Mouse (Mus musculus): Measurements from ENCODE around the gene Gm10309. TPM values are rescaled to one million over a fixed set of nuclear protein-coding genes. Genes with fewer than 3 reads are reported as not detected.

Gm10309 gene
- polyA plus RNA-seq (2012; rRNA removed), result 0.06 TPM in 2 replicates

GRCm38 (mm10) chr17:86505183-86505631, at the start of gene Gm10309:
Gene Gm10309 (minus strand): TSS chr17:86505232.
- 95% methylated on average over 8 of the region's 8 CpGs for WGBS

GRCm38 (mm10) chr17:86551995-86552394, 47.0 kb upstream of the Gm10309 start:
- DNase-seq (ENCODE audit: low read depth in 1 of 2, low spot score in 2 of 2), result no peak
- TF ChIP-seq POLR2A (IDR thresholded peaks at IDR 0.05; ENCODE audit: low read depth, low read length), result no peak
- TF ChIP-seq CTCF (IDR thresholded peaks at IDR 0.05; ENCODE audit: extremely low read depth, insufficient read depth, insufficient read length, insufficient replicate concordance), result no peak
- Histone ChIP-seq H3K27ac (ENCODE audit: insufficient read depth, low read length) (no peak overlapping the region), H3K36me3 (ENCODE audit: control insufficient read depth, insufficient read depth, low read length) (no peaks in the 10 kb centered on the region; the same call in 1 of the 2 replicates), H3K4me3 (ENCODE audit: extremely low read depth, insufficient read depth, insufficient read length) (no peak overlapping the region), H3K27me3 (ENCODE audit: control insufficient read depth, insufficient read depth, low read length) (no peaks in the 10 kb centered on the region), H3K4me1 (ENCODE audit: control insufficient read depth, insufficient read depth, insufficient read length) (no peaks in the 10 kb centered on the region)
- 93% methylated on average over 6 of the region's 6 CpGs for WGBS

More at GRCm38 (mm10) chr17:86505183-86505631, at the start of gene Gm10309:
- DNase-seq (ENCODE audit: low read depth in 1 of 2, low spot score in 2 of 2), result no peak
- no peak for TF ChIP-seq POLR2A (IDR thresholded peaks at IDR 0.05; ENCODE audit: low read depth, low read length)
- no peak for TF ChIP-seq CTCF (IDR thresholded peaks at IDR 0.05; ENCODE audit: extremely low read depth, insufficient read depth, insufficient read length, insufficient replicate concordance)
- Histone ChIP-seq H3K27me3 (ENCODE audit: control insufficient read depth, insufficient read depth, low read length) (no peaks in the 10 kb centered on the region), H3K4me3 (ENCODE audit: extremely low read depth, insufficient read depth, insufficient read length) (no peak within 1 kb of the TSS), H3K27ac (ENCODE audit: insufficient read depth, low read length) (no peak within 1 kb of the TSS), H3K36me3 (ENCODE audit: control insufficient read depth, insufficient read depth, low read length) (no peaks in the 10 kb centered on the region; the same call in 1 of the 2 replicates), H3K4me1 (ENCODE audit: control insufficient read depth, insufficient read depth, insufficient read length) (no peaks in the 10 kb centered on the region)

GRCm38 (mm10) chr17:86551561-86551960, 46.5 kb upstream of the Gm10309 start:
- Histone ChIP-seq H3K27me3 (ENCODE audit: control insufficient read depth, insufficient read depth, low read length) (no peaks in the 10 kb centered on the region), H3K36me3 (ENCODE audit: control insufficient read depth, insufficient read depth, low read length) (no peaks in the 10 kb centered on the region; the same call in 1 of the 2 replicates), H3K4me1 (ENCODE audit: control insufficient read depth, insufficient read depth, insufficient read length) (no peaks in the 10 kb centered on the region), H3K4me3 (ENCODE audit: extremely low read depth, insufficient read depth, insufficient read length) (no peak overlapping the region), H3K27ac (ENCODE audit: insufficient read depth, low read length) (no peak overlapping the region)
- 89% methylated on average over 10 of the region's 10 CpGs for WGBS
- no peak for DNase-seq (ENCODE audit: low read depth in 1 of 2, low spot score in 2 of 2)
- TF ChIP-seq CTCF (IDR thresholded peaks at IDR 0.05; ENCODE audit: extremely low read depth, insufficient read depth, insufficient read length, insufficient replicate concordance) (no peak), POLR2A (IDR thresholded peaks at IDR 0.05; ENCODE audit: low read depth, low read length) (no peak)

GRCm38 (mm10) chr17:86549128-86549527, 44.1 kb upstream of the Gm10309 start:
- H3K36me3 ChIP-seq (ENCODE audit: control insufficient read depth, insufficient read depth, low read length), result no peaks in the 10 kb centered on the region; the same call in 1 of the 2 replicates
- no peak for DNase-seq (ENCODE audit: low read depth in 1 of 2, low spot score in 2 of 2)
- TF ChIP-seq CTCF (IDR thresholded peaks at IDR 0.05; ENCODE audit: extremely low read depth, insufficient read depth, insufficient read length, insufficient replicate concordance) (no peak), POLR2A (IDR thresholded peaks at IDR 0.05; ENCODE audit: low read depth, low read length) (no peak)
- H3K4me3 ChIP-seq (ENCODE audit: extremely low read depth, insufficient read depth, insufficient read length), result no peak overlapping the region
- H3K4me1 ChIP-seq (ENCODE audit: control insufficient read depth, insufficient read depth, insufficient read length), result no peaks in the 10 kb centered on the region
- no peak overlapping the region for H3K27ac ChIP-seq (ENCODE audit: insufficient read depth, low read length)
- WGBS, result 92% methylated on average over 10 of the region's 10 CpGs
- H3K27me3 ChIP-seq (ENCODE audit: control insufficient read depth, insufficient read depth, low read length), result no peaks in the 10 kb centered on the region

- WGBS, result 93% methylated on average over 7 of the region's 7 CpGs
- Histone ChIP-seq H3K27ac (ENCODE audit: insufficient read depth, low read length) (no peak overlapping the region), H3K36me3 (ENCODE audit: control insufficient read depth, insufficient read depth, low read length) (no peaks in the 10 kb centered on the region; the same call in 1 of the 2 replicates), H3K4me3 (ENCODE audit: extremely low read depth, insufficient read depth, insufficient read length) (no peak overlapping the region), H3K27me3 (ENCODE audit: control insufficient read depth, insufficient read depth, low read length) (no peaks in the 10 kb centered on the region), H3K4me1 (ENCODE audit: control insufficient read depth, insufficient read depth, insufficient read length) (no peaks in the 10 kb centered on the region)
- DNase-seq (ENCODE audit: low read depth in 1 of 2, low spot score in 2 of 2), result no peak
- TF ChIP-seq POLR2A (IDR thresholded peaks at IDR 0.05; ENCODE audit: low read depth, low read length), result no peak
Measured at GRCm38 (mm10) chr17:86546529-86546928, 41.5 kb upstream of the Gm10309 start.

GRCm38 (mm10) chr17:86539881-86540430, 34.9 kb upstream of the Gm10309 start:
- WGBS, result 90% methylated on average over 18 of the region's 18 CpGs
- Histone ChIP-seq H3K27ac (ENCODE audit: insufficient read depth, low read length) (no peak overlapping the region), H3K27me3 (ENCODE audit: control insufficient read depth, insufficient read depth, low read length) (no peaks in the 10 kb centered on the region), H3K36me3 (ENCODE audit: control insufficient read depth, insufficient read depth, low read length) (no peaks in the 10 kb centered on the region; the same call in 1 of the 2 replicates), H3K4me1 (ENCODE audit: control insufficient read depth, insufficient read depth, insufficient read length) (no peaks in the 10 kb centered on the region), H3K4me3 (ENCODE audit: extremely low read depth, insufficient read depth, insufficient read length) (no peak overlapping the region)
- TF ChIP-seq CTCF (IDR thresholded peaks at IDR 0.05; ENCODE audit: extremely low read depth, insufficient read depth, insufficient read length, insufficient replicate concordance) (no peak), POLR2A (IDR thresholded peaks at IDR 0.05; ENCODE audit: low read depth, low read length) (no peak)
- no peak for DNase-seq (ENCODE audit: low read depth in 1 of 2, low spot score in 2 of 2)

All from spleen, adult 2 months (tissue).